Mouse (Mus musculus) hindbrain, embryonic 12.5 days (tissue): ENCODE measurements around the gene Syngap1. TPM values are rescaled to one million over a fixed set of nuclear protein-coding genes. Genes with fewer than 3 reads are reported as not detected.

ENCODE experiments used
- ATAC-seq: fragments of 200-750 bp; cut with Nextera tagmentation; 2 replicates; pipeline ENCODE4 v1.8.0; 2017; ENCODE audit warnings: moderate TSS enrichment; ENCODE audit not compliant: low FRiP score
- H3K27ac ChIP-seq: fragments of 300-500 bp; sonication (generic); 2 replicates; pipeline ENCODE4 v1.5.1; 2016; ENCODE audit warnings: mild to moderate bottlenecking
- H3K27me3 ChIP-seq: fragments of 300-500 bp; sonication (generic); 2 replicates; pipeline ENCODE4 v1.6.1; 2016; ENCODE audit warnings: mild to moderate bottlenecking
- H3K36me3 ChIP-seq: fragments of 300-500 bp; sonication (generic); 2 replicates; pipeline ENCODE4 v1.6.1; 2016; ENCODE audit warnings: mild to moderate bottlenecking
- H3K4me1 ChIP-seq: fragments of 300-500 bp; sonication (generic); 2 replicates; pipeline ENCODE4 v1.6.1; 2016
- H3K4me2 ChIP-seq: fragments of 300-500 bp; sonication (generic); replicated peaks from 2 replicates; pipeline ENCODE4 v1.6.1; 2016; ENCODE audit warnings: mild to moderate bottlenecking
- H3K4me3 ChIP-seq: fragments of 300-500 bp; sonication (generic); 2 replicates; pipeline ENCODE4 v1.5.1; 2016; ENCODE audit warnings: mild to moderate bottlenecking
- H3K9ac ChIP-seq: fragments of 300-500 bp; sonication (generic); 2 replicates; pipeline ENCODE4 v1.6.1; 2016; ENCODE audit warnings: mild to moderate bottlenecking, moderate library complexity
- H3K9me3 ChIP-seq: fragments of 300-500 bp; sonication (generic); replicated peaks from 2 replicates; pipeline ENCODE4 v1.6.1; 2016; ENCODE audit warnings: mild to moderate bottlenecking
- WGBS: fragments of 180-500 bp; shearing (Covaris S2); methylation state at CpG from one replicate; pipeline ENCODE4 v1.1.7; 2016; 5-methylcytosine and 5-hydroxymethylcytosine counted together
- polyA plus RNA-seq: library from polyadenylated mRNA; unstranded; fragments of >200 nt; fragmentation: Nextera tagmentation; extraction: Ambion mirVana; gene quantifications from 2 replicates; pipeline ENCODE4 v1.2.1, GENCODE M21; 2016

The Syngap1 gene
- polyA plus RNA-seq, 1 experiment from 2014 or later = 4.2 TPM

DNA sequence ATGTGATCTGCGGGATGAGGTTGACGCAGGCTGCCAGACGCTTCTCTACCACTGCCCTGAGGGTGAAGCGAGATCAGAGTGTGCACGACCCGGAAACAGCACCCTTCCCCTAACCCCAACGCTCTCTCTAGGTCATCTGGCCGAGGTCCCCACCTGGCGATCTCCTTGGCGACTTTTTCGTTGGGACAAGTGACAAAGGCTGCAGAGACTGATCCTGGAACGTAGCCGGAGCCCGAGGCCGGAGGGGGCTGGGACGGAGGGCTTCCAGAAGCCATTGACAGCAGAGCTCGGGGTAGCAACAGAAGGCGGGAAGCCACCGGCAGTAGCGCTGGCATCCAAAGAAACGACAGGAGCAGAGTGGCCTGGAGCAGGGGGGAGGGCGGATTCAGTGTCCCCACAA lies 2.3 kb upstream of the Syngap1 start:
- ATAC-seq = 0 out of 2 replicates have a peak, but pooled peaks have one; percentile 1
- no peaks in the 10 kb centered on the region for H3K9me3 ChIP-seq
- under 1% methylated on average over 22 of the region's 22 CpGs for WGBS
- peak overlapping the region; percentile 98 for H3K4me2 ChIP-seq
- H3K36me3 ChIP-seq = peaks cover 27% of the 10 kb centered on the region
- H3K4me1 ChIP-seq = peaks cover 55% of the 10 kb centered on the region
- H3K27ac ChIP-seq = peak overlapping the region; percentile 75
- peak overlapping the region; percentile 75 for H3K9ac ChIP-seq
- peak overlapping the region; percentile 49 for H3K4me3 ChIP-seq
- H3K27me3 ChIP-seq = no peaks in the 10 kb centered on the region

DNA sequence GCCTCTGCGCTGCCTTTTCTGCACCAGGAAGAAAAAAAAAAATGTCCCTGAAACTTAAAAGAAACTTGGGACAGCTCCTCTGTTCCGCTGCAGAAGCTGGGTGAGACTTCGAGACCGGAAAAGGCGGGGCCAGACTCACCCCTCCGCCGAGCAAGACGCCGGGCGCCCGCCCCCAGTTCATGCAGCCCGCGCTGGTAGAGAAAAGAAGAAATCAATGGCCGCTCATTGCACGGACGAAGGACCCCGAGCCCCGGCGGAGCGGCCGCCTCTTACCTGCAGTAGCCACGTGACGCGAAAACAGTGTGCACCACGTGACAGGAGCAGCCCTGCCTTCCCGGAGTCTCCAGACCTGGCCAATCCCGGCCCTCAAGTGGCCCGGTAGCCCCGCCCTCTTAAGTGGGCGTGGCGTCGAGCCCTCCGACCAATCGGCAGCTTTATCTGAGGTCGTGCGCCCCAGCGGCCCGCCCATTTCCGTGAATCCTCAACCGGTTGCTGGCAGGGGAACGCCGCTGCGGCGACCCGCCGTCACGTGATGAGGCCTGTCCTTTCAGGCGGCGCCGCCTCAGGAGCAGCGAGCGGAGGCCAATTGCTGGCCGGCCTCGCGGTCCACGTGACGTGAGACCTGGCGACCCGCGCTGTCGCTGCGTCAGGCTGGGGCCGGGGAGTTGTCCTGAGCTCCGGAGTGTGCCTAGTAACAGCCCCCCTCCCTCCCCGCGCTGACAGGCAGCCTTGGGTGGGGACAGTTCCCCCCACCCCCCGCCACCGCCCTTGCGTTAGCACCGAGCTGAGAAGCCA lies 1.7 kb upstream of the Syngap1 start, which contains the start of gene Cuta:
Gene Cuta (minus strand): TSS at position 392 of the 795 bp plus-strand sequence.
- under 1% methylated on average over 70 of the region's 70 CpGs for WGBS
- peaks cover 49% of the 10 kb centered on the region for H3K4me1 ChIP-seq

DNA sequence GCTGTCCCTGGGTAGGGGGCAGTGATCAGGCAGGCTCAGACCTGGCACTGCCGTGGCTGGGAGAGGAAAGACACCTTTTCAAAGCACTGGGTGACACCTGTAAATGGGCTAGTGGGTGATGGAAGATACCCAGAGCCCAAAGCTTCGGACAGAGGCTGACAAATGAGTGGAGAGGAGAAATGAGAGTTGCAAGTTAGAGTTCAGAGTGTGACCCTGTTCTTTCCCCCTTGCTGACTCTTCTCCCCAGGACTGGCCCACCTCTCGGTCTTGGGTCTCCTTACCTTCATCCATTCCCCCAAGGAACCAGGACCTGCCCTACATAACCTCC lies 1.1 kb upstream of the Syngap1 start:
- Histone ChIP-seq H3K36me3 (peaks cover 21% of the 10 kb centered on the region), H3K9me3 (no peaks in the 10 kb centered on the region), H3K4me2 (peak overlapping the region; percentile 82), H3K9ac (peak overlapping the region; percentile 63), H3K27me3 (no peaks in the 10 kb centered on the region), H3K4me1 (peaks cover 46% of the 10 kb centered on the region), H3K27ac (peak overlapping the region; percentile 98), H3K4me3 (peak overlapping the region; percentile 49)
- WGBS = 0% methylated on average over 3 of the region's 3 CpGs
- ATAC-seq = peak; percentile 12; the same call in 1 of the 2 replicates

More for the DNA sequence above, 1.7 kb upstream of the Syngap1 start, which contains the start of gene Cuta:
- Histone ChIP-seq H3K9ac (peak within 1 kb of the TSS; percentile 75), H3K27me3 (no peaks in the 10 kb centered on the region), H3K4me3 (peak within 1 kb of the TSS; percentile 49), H3K36me3 (peaks cover 26% of the 10 kb centered on the region), H3K9me3 (no peaks in the 10 kb centered on the region), H3K4me2 (peak within 1 kb of the TSS; percentile 98), H3K27ac (peak within 1 kb of the TSS; percentile 98)
- ATAC-seq = peak; percentile 93

DNA sequence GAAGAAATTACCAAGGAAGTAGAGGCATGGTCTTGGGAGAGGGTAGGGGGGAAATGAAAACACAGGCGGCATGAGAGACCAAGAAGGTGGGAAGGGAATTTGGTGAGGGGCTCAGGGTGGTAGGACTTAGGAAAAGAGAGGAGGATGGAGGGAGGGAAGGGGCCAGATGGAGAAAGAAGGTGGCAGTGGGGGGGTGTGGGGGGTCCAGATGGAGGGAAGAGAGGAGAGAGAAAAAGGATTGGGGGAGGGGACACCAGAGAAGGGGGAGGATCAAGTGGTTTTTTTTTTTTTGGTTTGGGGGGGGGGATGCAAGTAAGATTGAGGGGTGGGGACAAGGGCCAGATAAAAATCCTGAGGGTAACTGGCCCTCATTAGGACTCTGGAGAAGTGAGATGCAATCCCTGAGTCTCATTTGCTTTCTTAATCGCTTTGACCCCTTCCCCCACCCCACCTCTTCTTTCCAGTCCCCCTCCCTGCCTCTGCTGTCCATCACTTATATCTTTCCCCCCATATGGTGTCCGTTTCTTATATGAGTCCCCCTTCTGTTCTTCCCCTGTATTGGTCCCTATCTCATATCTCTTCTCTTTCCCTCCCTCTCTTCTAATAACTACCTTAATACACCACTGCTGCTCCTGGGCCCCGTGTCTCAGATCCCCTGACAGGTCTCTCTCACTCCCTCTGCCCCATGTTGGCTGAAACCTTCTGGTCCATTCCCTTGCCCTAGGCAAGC lies 953 bp downstream of the Syngap1 start:
- 2% methylated on average over 4 of the region's 4 CpGs for WGBS
- Histone ChIP-seq H3K4me2 (peak overlapping the region; percentile 82), H3K36me3 (0 out of 2 replicates have a peak, but pooled peaks cover 3% of the 10 kb centered on the region), H3K4me3 (peak overlapping the region; percentile 56), H3K9me3 (no peaks in the 10 kb centered on the region), H3K9ac (peak overlapping the region; percentile 88), H3K4me1 (peaks cover 63% of the 10 kb centered on the region), H3K27me3 (no peaks in the 10 kb centered on the region), H3K27ac (peak overlapping the region; percentile 98)
- no peak for ATAC-seq

DNA sequence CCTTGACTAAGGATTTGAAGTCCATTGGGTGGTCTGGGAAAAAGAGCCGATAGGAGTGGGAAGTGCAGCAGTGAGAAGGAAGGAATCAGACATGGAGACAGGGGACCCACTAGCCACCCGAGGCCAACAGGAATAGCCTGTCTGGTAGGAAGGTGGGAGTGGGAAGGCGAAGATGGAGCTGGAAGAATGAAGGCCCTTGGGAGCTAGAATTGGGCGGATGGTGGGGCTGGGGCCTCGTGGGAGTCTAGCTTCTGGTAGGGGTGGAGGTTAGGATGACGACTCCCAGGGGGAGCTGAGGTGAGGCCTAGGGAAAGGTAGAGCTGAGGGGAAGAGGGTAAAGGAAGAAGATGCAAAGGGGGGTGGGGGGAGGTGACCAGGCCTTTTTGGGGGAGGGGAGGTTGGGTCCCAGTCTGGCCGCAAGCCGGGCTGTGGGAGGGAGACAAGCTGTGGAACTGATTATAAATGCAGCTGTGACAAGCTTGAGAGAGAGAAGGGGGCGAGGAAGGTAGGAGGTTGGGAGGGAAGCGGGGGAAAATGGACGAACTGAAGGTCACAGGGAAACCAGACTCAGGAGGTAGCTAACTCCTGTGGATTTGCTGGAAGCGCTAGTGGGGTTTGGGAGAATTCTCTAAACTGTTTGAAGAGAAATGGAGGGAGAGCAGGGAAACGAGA lies 4.9 kb downstream of the Syngap1 start:
- H3K36me3 ChIP-seq = no peaks in the 10 kb centered on the region
- peak overlapping the region; percentile 81 for H3K27ac ChIP-seq
- H3K27me3 ChIP-seq = no peaks in the 10 kb centered on the region
- no peak for ATAC-seq
- peaks cover 72% of the 10 kb centered on the region for H3K4me1 ChIP-seq
- peak overlapping the region; percentile 82 for H3K4me2 ChIP-seq
- H3K9me3 ChIP-seq = no peaks in the 10 kb centered on the region
- peak overlapping the region; percentile 73 for H3K9ac ChIP-seq
- H3K4me3 ChIP-seq = peak overlapping the region; percentile 39
- WGBS = 20% methylated on average over 13 of the region's 13 CpGs

DNA sequence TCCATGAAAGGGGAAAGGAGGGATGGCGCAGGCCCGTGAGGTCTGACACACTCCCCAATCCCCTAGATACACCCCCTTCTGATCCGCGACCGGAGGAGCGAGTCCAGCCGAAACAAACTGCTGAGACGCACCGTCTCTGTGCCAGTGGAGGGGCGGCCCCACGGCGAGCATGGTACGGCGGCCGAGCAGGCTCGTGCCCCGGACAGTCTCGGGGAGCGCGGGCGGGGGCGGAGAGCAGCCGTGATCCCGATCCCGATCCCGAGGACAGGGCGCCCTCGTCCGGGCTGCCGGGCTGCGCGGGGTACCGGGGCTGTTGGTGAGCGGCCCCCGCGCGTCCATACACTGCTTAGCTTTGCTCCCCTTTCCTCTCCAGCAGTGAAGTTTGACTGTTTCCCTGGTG lies 5.5 kb downstream of the Syngap1 start:
- peak overlapping the region; percentile 73 for H3K9ac ChIP-seq
- WGBS = under 1% methylated on average over 33 of the region's 37 CpGs
- peak overlapping the region; percentile 81 for H3K27ac ChIP-seq
- peak; percentile 17 for ATAC-seq
- no peaks in the 10 kb centered on the region for H3K27me3 ChIP-seq
- H3K36me3 ChIP-seq = no peaks in the 10 kb centered on the region
- peak overlapping the region; percentile 82 for H3K4me2 ChIP-seq
- no peaks in the 10 kb centered on the region for H3K9me3 ChIP-seq
- peaks cover 72% of the 10 kb centered on the region for H3K4me1 ChIP-seq
- peak overlapping the region; percentile 39 for H3K4me3 ChIP-seq

DNA sequence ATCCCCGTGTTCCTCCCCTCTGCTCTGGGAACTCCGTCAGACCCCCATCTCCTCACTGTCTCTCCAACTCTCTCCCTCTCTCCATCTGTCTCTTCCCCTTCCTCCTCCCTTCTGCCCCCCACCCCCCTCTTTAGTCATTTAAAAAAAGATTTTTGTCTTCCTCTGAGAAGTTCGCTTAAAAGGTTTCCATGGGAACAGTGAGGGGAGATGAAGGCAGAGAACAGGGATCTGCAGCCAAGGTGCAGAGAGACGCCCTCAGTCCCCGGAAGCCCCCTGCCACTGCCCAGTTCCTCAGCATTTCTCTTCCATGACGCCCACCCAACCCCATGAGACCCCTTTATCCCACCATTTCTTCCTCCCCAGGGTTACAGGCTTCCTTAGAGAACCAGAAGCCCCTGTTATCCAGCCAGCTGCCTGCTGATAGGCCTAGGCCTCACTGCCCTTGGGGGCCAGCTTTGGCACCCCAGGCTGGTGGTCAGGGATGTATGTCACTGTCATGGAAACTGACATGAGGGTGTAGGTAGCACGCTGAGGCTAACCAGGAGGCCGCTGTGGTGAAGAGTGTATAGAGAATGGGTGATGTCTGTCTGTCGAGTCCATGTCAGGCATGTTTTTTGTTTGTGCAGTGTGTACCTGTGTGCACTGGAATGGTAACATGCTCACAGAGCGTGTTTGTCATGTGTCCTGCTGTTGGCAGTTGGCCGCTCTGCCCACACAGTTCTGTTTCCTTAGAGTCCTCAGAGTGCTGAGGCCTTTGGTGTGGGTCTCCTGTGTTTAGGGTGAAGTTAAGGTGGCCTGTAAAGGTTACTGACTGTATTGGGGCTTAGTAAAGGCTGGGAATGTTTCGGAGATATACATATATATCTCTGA lies 6.4 kb downstream of the Syngap1 start:
- Histone ChIP-seq H3K9me3 (no peaks in the 10 kb centered on the region), H3K9ac (peak overlapping the region; percentile 73), H3K27ac (peak overlapping the region; percentile 81), H3K4me3 (peak overlapping the region; percentile 39), H3K4me2 (peak overlapping the region; percentile 82), H3K27me3 (no peaks in the 10 kb centered on the region), H3K4me1 (peaks cover 72% of the 10 kb centered on the region), H3K36me3 (no peaks in the 10 kb centered on the region)
- no peak for ATAC-seq
- WGBS = 26% methylated on average over 12 of the region's 12 CpGs

DNA sequence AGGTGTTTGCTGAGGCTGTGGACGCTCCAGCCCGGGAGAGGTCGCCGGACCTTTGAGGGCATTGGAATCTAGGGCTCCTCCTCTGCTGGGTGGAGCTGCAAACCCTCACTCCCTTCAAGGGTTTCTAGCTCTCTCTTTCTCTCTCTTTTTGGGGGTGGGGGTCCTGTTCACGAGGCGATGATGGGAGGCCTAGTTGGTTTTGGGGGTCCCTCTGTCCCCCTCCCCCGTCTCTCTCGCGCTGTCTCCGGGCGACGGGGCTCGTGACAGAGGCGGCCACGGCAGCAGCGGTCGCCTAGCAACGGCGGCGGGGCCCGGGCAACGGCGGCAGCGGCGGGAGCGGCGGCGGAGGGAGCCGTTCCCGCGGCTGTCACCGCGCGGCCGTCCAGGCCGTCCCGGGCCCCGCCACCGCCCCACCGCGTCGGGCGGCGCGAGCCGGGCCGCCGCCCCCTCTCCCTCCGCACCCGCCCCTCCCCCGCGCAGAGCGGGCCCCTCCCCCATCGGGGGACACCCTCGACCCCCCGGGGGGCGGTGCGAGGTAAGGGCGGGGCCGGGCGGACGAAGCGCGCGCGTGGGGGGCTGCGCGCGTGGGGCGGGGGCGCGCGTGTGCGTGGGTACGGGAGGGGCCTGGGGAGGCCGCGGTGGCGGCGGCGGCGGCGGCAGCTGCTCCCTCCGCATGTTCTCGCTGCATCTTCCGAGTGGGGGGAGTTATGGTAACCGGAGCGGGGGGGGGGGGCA lies 7.4 kb downstream of the Syngap1 start:
- Histone ChIP-seq H3K9me3 (no peaks in the 10 kb centered on the region), H3K27ac (peak overlapping the region; percentile 95), H3K9ac (peak overlapping the region; percentile 97), H3K4me1 (peaks cover 76% of the 10 kb centered on the region), H3K36me3 (no peaks in the 10 kb centered on the region), H3K27me3 (no peaks in the 10 kb centered on the region), H3K4me2 (peak overlapping the region; percentile 99), H3K4me3 (peak overlapping the region; percentile 87)
- no peak for ATAC-seq
- 0% methylated on average over 36 of the region's 87 CpGs for WGBS

DNA sequence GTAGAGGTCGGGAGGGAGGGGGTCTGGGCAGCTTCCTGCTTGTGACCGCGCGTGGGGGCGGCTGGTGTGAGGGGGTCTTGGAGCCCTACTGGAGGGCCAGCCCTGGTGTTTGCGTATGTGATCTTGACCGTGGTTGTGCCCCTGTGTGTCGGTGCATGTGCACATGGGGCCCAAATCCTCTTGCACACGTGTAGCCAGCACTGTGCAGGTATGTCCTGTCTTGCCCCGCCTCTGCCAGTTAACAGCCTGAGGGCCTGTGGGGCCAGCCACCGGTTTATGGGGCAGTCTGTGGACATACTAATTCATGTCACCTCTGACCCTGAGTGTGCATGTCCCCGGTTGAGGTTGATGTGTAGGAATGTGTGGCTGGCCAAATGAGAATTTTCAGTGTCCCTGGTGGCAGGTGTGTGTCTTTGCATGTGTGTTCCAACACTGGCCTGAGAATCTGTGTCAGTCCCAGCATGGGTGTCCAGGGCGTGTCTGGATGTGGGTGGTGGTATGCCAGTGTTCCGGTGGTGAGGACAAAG lies 8.1 kb downstream of the Syngap1 start:
- H3K36me3 ChIP-seq = no peaks in the 10 kb centered on the region

DNA sequence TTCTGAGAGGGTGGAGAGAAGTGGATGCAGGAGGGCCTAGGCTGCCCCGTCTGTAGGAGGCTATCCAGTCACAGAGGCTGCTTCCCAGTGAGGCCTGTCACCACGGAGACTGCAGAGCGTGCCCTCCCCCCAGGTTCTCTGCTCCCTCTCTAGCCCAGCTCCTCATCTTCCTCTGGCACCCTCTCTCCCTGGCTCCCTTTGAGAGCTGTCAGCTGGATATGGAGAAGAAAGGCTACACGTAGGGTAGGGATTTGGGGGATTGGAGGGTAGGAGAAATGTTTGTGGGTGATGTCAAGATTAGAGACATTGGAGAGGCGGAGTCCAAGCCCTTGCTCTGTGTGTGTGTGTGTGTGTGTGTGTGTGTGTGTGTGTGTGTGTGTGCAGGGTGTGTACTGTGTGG lies 8.8 kb downstream of the Syngap1 start:
- H3K9me3 ChIP-seq = no peaks in the 10 kb centered on the region
- WGBS = 40% methylated on average over 5 of the region's 5 CpGs
- H3K4me2 ChIP-seq = peak overlapping the region; percentile 99
- no peaks in the 10 kb centered on the region for H3K27me3 ChIP-seq
- peaks cover 87% of the 10 kb centered on the region for H3K4me1 ChIP-seq
- peak overlapping the region; percentile 87 for H3K4me3 ChIP-seq
- peaks cover 4% of the 10 kb centered on the region for H3K36me3 ChIP-seq
- peak overlapping the region; percentile 95 for H3K27ac ChIP-seq
- ATAC-seq = no peak
- H3K9ac ChIP-seq = peak overlapping the region; percentile 97

More for the DNA sequence above, 8.1 kb downstream of the Syngap1 start:
- no peaks in the 10 kb centered on the region for H3K9me3 ChIP-seq
- peak overlapping the region; percentile 87 for H3K4me3 ChIP-seq
- ATAC-seq = no peak
- peaks cover 83% of the 10 kb centered on the region for H3K4me1 ChIP-seq
- 10% methylated on average over 11 of the region's 14 CpGs for WGBS
- H3K9ac ChIP-seq = peak overlapping the region; percentile 97
- H3K27me3 ChIP-seq = no peaks in the 10 kb centered on the region
- H3K4me2 ChIP-seq = peak overlapping the region; percentile 99
- H3K27ac ChIP-seq = peak overlapping the region; percentile 95
